Mouse (Mus musculus) kidney, postnatal 10 days (tissue): ENCODE measurements around the gene Dhdh.
"Not testable (repeated sequence)": the region's sequence is repeated elsewhere in the genome, so short reads cannot be mapped to it uniquely, and the experiment has no call there.

ENCODE experiments used
- DNase-seq: peaks from one replicate; pipeline ENCODE4 v3.0.0; 2021; ENCODE audit warnings: mixed read lengths

Dhdh gene

GRCm38 (mm10) chr7:45488293-45489204 is at the start of gene Dhdh:
Gene Dhdh, minus strand, starts transcription at chr7:45488805.
- peak; percentile 78 for DNase-seq

DNA sequence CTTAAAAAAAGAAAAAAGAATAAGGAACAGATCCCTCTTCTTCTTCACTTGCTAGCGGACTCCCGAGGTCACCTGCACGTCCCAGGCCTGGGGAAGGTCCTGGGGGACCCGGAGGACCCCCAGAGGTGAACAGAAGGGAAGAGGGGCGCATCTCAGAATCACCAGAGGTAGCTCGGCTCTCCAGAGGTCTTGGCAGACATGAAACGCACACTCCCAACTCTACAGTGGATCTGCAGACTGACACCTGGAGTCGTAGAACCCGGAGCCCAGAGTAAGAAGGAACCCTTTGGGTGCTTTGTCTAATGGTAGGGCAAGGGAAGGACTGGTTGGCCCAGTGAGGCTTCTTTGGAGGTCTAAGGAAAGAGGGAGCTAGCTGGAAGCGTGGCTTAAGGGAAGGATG is 49.0 kb upstream of the Dhdh start:
- no peak for DNase-seq

DNA sequence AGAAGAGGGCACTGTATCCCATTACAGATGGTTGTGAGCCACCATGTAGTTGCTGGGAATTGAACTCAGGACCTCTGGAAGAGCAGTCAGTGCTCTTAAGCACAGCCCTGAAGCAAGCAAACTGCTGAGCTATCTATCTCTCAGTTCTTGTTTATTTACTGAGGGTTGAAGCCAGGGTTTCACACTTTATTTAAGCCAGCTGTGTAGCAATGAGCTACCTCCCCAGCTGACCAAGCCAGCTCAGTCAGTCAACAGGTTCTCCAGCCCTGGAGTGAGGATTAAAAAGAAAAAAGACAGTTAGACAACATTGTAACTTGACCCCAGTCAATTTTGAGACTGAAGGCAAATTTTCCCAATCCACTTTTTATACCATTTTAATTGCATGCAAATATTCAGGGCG is 47.1 kb upstream of the Dhdh start:
- DNase-seq = no peak

GRCm38 (mm10) chr7:45530643-45531042 is 42.0 kb upstream of the Dhdh start:
- peak; percentile 58 for DNase-seq

DNA sequence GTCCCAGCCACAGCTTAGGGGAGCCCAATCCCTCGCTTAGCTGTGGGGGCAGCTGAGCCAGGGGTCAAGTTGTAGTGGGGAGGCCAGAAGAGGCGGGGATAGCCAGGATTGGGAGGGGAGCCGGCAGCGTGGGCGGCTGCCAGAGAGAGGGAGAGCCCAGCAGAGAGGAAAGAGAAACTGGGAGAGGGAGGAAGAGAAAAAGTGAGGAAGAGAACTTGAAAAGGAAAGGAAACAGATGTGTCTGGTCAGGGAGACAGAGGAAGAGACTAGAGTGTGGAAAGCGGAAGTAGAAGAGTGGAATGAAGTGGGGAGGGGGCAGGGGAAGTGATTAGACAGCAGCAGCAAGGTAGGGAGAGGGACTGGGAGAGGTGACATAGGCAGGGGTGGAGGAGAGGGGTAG is 40.9 kb upstream of the Dhdh start:
- peak; percentile 67 for DNase-seq

GRCm38 (mm10) chr7:45527169-45527568 is 38.6 kb upstream of the Dhdh start:
- DNase-seq = not testable (repeated sequence)

DNA sequence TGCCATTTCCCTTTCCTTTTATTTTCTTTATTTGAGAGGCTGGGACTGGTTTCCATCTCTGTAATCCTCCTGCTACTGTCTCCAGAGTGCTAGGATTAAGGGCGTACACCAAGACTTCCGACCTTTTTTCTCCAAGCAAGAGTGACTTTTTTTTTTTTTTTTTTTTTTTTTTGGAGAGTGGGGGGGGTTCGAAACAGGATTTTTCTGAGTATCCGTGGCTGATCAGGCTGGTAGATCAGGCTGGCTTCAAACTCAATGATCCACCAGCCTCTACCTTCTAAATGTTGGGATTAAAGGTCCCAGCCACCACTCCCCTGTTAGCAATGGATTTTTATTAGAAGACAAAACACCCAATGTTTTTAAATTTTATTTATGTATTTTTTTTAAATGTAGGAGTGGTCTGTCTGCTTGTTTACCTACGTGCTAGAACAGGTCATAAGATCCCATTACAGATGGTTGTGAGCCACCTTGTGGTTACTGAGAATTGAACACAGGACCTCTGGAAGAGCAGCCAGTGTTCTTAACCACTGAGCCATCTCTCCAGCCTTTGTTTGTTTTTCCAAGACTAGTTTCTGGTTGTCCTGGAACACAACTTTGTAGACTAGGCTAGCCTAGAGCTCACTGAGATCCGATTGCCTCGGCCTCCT is 38.0 kb upstream of the Dhdh start:
- DNase-seq = no peak

- DNase-seq = peak; percentile 97
Measured at GRCm38 (mm10) chr7:45525809-45526473, 37.3 kb upstream of the Dhdh start, which contains the start of the genes Ppp1r15a and Plekha4. Gene Ppp1r15a, minus strand, starts transcription at chr7:45526268. Gene Plekha4, plus strand, starts transcription at chr7:45526330.

DNA sequence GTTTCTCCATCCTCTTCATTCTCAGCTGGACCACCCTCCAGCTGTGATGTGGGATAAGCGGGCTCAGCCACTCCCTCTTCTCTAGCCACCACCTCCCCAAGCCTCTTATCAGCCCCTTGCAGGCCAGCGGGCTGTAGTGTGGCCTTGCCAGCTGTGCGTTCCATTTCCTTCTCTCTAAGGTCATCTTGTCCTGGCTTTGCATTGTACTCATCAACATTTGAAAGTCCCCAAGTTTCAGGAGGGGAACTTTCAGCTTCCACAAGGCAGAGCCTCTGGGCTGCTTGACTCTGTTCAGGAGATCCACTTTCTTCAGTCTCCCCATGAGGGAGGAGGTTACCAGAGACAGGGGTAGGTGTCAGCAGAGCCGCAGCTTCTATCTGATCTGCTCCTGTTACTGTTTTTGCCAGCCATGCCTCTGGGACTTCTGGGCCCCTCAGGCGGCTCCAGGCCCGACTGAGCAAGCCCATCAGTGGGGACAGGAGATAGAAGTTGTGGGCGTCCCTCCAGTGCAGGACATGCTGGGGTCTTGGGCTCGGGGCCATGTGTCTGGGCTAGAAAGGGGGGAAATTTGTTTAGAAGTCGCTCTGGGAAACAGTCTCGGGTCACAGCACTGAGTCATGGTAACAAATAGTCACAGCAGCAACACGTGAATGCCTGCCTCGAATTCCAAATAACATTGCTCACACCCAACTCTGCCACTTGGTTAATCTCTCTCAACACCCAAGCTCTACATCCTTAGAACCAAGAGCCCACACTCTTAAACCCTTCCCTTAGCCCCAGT is 36.4 kb upstream of the Dhdh start:
- DNase-seq = peak; percentile 37

DNA sequence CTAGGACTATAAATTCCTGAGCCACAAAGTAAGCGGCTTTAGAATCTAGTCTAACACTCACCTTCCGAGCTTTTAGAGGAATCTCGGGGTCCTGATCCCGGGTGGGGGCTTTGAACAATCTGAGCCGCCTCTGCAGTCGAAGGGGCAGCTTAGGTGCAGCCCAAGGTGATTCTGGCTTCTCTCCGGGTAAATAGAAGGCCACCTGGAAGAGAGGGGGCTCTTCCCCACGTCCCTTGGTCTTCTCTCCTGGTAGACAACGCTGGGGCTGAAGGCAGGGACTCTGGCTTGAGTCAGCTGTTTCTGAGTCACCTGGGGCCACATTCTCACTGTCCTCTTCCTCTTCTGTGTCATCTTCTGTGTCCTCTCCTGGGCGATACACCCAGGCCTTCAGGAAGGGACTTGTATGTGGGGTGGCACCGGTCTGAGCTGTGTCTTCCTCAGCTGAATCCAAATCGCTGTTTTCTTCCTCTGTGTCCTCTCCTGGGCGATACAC is 35.1 kb upstream of the Dhdh start:
- peak; percentile 15 for DNase-seq

- peak; percentile 37 for DNase-seq
Measured at GRCm38 (mm10) chr7:45522957-45523676, 34.5 kb upstream of the Dhdh start.

GRCm38 (mm10) chr7:45522194-45522752 is 33.7 kb upstream of the Dhdh start:
- DNase-seq = no peak

DNA sequence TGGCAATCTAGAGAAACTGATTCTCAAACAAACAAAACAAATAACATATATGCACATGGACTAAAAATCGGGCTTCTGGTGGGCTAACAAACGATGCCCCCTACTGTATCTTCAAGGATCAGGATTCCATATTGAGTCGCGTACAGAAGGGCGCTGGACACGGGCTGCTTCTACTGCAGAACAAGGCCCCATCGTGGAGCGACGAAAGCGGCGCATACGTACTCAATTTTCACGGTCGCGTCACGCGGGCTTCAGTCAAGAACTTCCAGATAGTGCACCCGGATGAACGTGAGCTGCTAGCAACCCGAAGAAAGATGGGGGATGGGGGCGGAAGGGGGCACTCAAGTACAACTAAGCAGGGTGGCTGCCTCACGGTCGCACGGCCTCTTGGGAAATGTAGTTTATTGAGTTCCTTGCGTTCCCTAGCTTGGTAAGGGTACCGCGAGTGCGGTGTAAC is 33.2 kb upstream of the Dhdh start:
- DNase-seq = peak; percentile 93

DNA sequence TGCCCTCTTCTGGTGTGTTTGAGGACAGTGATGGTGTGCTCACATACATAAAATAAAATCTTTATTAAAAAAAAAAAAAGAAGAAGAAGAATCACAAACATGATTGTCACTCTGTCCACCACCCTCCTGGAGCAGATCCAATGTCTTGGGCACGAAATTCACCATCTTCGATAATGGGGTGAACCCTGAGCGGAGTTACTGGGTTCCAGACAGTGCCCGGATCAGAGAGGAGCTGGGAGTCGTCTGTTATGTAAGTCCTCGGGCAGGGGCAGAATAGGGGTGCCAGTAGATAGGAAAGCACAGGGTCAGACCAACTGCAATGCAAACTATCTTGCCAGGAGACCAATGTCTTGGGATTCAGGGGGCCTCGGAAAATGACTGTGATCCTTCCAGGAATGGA is 32.0 kb upstream of the Dhdh start:
- DNase-seq = no peak

DNA sequence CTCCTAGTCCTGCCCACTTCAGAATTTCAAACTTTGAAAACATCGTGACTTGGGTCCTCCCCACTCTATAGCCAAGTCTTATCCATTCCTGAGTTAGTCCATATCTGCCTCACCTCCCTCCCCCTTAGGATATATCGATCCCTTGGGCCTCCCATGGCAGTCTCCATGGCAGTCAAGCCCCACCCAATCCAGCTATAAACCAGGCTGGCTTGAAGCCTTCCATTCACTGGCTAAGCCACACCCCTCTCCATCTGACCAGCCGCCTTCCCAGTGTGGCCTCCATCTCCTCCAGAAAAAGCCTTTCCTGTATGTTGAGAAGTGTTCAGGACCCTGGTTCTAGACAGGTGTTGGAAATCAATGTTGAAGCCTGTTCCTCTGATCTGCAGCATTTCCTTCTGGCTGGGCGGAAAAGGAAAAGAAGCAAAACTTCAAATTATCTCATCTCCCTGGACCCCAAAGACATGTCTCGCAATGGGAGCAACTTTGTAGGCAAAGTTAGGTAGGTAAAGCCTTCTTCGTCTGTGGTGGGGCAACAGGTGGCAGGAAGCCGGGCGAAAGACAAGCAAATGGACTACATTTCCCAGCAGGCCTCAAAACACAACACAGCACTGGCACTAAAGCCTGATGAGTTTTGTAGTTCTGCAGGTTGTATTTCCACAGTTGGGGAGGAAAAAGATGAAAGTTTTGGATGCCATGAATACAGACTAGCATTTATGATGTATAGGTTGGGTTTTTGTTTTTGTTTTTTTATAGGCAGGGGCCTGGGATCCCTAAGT is 30.9 kb upstream of the Dhdh start:
- no peak for DNase-seq

- DNase-seq = no peak
Measured at GRCm38 (mm10) chr7:45518618-45519017, 30.0 kb upstream of the Dhdh start.

GRCm38 (mm10) chr7:45516846-45517245 is 28.2 kb upstream of the Dhdh start:
- DNase-seq = not testable (repeated sequence)

DNA sequence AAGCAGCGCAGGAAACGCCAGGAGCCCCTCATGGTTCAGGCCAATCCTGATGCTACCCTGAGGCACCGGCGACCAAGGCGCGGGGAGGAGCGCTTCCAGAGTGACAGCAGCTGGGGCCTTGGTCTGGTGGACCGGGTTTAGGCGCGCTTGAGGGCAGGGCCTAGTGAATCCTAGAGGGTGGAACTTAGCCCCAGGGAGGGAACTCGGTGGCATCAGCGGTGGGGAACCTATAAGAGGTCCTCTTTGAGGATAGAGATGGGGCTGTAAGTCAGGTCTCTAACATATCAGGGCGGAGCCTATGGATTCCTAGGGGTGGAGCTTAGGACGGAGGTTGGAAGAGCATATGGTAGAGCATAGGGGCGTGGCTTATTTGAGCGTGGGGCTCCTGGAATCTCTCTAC is 26.8 kb upstream of the Dhdh start:
- DNase-seq = no peak

GRCm38 (mm10) chr7:45514411-45514810 is 25.8 kb upstream of the Dhdh start:
- DNase-seq = no peak
